Mouse (Mus musculus): ENCODE data around the gene Mrs2.

Mrs2 gene

DNA sequence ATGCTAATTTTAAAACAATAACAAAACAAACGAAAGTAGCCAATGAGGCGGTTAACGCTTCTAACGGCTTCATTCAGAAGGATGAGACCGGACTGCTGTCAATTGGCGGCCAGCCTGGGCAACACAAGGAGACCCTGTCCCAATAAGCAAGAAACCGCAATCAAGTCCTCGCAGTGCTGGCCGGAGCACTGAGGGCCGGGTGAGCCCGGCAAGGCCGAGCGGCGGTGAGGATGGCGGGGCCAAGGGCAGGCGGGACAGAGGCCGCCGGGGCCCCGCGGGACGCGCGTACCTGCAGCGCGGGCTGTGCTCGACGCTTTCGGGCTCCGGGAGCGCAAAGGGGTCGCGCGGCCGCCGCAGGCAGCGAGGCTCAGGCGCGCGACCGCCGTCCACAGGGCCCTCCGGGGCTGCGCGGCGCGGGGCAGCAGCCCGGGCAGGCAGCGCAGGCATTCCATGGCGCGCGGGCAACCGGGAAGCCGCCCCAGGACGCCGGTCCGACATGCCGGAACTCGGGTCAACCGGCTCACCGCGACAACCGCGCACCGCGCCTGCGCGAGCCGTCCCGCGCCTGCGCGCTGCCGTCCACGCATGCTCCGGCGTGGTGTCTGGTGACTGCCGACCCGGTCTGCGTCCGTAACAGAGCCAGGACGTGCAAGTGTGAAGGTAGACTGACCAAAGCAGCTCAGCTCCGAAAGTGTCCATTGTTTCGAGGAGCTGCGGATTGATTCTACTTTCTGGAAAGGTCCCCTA, at the start of gene Mrs2:
Mrs2 (minus strand) TSS at position 587 of the 747 bp plus-strand sequence.
- DNase-seq: peak; percentile 91

DNA sequence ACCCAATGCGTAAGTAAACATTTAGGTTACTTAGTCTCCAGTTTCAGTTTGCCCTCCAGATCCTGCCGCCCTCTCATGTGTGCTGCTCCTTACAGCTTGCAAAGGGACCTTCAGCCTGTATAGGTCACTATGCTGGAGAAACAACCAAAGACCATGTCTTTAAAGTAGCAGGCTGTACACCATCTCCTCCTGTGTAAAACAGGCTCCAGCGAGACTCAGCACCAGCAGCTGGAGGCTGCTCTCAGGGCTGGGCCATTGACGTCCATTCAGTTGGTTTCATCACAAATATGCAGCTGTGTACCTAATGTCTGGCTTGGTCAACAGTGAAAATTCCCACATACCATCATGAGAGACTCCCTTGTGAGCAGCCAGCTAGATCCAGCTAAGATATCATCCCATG, 49.6 kb upstream of the Mrs2 start:
- no peak for DNase-seq

DNA sequence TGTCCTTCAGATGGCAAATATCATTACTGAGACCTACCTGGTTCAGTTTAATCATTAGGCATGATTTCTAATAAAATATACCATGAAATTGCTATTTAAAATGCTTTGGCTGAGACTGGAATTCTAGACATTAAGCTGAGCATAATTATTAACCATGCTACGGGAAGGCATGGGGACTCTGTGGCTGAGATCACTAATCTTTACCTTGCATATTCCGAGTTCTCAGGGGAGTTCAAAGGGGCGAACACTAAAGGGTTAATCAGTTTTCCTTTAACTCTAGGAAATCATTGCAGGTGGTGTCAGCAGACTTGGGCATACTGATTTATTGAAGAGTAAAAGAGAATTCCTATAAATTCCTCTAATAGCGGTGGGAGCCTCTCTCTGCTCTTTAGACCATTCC, 47.0 kb upstream of the Mrs2 start:
- no peak for DNase-seq

DNA sequence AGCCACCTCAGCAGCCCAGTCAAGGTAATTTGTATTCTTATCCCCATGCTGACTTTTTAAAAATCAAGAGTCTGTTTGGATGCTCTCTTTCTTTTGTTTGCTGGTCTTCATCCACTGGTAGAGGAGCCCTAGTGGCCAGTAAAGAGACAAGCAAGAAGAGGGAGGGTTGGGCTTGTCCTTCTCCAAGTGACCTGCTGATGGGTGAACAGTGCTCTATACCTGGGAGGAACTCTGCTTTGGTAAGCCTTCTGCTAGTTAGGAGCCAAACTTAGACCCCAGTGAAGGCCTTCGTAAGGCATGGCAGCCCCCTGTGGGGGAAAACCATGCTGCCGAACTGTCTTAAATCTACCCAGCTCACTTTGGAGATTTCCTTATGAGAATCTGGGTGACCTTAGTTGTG, 46.5 kb upstream of the Mrs2 start:
- DNase-seq: no peak

DNA sequence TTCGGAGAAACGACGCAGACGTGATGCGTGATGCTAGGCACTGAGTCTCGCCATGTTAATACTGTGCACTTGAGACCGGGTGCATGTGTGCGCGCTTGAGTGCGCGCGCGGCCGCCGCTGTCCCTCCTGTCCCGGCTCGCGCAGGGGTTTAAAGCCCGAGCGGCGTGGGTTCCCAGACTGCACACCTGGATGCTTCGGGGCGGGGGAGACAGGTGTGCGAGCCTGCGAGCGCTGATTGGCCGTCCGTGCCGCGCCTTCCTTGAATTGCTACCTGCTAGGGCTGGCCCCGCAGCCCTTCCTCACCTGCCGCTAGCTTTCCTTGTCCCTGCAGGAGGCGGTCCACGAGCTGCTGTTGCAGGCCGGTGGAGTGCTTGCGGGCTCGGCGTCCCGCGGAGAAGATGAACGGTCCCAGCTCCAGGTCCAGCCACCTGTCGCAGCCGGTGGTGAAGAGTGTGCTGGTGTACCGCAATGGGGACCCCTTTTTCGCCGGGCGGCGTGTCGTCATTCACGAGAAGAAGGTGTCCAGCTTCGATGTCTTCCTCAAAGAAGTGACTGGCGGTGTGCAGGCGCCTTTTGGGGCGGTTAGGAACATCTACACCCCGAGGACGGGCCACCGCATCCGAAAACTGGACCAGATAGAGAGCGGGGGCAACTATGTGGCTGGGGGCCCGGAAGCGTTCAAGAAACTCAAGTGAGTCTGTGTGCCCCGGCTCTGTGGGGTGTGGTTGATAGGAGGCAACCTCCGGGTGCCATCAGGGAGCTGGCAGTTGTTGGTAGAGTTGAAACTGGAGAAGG, 35.9 kb upstream of the Mrs2 start, which contains the start of gene Dcdc2a:
Dcdc2a (plus strand) TSS at position 132 of the 795 bp plus-strand sequence.
- DNase-seq: peak; percentile 47

DNA sequence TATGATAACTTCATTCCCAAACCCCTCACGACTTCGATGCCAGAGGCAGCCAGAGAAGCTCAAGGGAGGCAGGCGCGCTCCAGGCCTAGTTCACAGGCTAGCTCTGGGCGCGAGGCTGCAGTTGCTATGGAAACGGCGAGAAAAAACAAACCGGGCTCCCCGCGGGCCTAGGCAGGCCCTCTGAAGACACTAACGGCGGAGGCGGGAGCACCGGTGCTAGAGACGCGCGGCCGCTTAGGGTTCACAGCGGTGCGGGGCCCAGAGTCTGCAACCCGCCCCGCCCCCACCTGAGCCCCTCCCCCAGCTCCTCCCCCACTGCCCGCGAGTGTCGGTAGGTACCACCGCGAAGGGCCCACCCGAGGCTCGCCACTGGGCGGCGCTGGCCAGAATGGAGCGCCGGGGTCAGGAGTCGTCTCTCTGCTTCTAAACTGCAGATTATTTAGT, 35.0 kb upstream of the Mrs2 start:
- DNase-seq: peak; percentile 87

DNA sequence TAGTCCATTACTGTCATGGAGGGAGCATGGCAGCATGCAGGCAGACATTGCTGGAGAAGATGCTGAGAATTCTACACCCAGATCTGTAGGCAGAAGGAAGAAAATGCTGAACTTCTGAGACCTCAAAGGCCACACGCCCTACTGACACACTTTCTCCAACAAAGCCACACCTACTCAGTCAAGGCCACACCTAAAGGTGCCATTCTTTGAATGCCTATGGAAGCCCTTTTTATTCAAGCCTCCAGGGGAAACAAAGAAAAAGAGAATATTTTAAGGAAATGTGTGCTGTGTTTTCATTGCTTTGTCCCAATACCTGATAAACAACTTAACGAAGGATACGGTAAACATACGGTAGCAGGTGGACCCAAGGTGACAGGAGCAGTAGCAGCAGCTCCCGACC, 32.5 kb upstream of the Mrs2 start:
- no peak for DNase-seq

DNA sequence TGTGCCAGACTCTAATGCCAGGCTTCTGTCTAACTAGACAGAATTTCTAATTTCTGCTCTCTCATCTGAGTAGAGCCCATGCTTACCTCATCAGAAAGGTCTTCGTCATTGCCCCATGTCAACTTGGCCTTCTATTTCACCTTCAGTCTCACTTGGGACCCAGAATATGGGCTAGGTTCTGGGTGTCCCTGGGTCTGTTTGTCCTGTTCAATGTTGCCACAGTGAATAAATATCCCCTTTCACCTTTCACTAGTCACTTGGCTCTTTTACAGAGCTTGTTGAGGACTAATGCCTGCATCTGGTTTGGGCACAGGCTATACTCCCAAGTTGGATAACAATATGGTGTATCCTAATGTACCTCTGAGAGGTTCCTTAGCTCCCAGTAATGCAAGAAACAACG, 19.3 kb upstream of the Mrs2 start:
- no peak for DNase-seq

DNA sequence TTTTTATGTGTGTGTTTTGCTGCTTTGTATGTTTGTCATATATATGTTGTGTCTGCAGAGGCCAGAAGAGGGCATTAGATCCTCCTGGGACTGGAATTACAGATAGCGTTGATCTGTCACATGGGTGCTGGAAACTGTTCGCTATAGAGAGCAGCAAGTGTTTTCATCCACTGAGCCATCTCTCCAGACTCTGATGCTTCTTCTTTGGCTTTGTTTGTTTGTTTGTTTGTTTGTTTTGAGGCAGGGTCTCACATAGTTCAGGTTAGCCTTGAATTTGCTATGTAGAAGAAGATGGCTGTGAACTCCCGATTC, 6.9 kb upstream of the Mrs2 start:
- no peak for DNase-seq

DNA sequence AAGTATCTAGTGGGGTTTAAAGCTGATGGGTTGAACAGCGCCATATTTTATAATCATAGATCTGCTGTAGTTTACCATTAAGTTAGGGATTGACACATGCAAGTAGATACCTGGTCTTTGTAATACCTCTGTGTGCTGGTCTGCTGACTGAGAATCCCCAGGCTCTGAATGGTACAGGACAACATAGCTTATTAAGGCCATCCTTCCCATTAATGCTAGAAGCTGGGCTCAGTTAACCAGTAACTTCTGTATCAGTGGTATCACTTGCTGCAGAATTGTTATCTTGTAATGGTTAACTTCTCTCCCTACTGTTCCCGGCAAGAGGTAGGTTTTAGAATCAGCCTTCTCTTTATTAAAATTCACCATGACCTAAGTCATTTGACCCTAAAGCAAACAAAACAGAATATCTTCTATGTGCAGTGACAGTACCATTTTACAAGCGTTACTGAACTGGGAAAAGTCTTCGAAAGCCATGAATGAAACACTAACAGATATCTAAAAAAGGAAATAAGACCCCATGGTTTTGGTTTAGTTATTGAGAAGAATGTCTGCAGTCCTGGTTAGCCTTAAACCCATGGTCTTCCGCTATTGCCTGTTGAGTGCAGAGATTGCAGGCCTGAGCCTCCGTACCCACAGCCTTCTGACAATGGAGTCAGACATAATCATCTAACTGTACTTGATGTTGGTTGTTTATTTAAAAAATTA, 6.4 kb upstream of the Mrs2 start:
- no peak for DNase-seq

DNA sequence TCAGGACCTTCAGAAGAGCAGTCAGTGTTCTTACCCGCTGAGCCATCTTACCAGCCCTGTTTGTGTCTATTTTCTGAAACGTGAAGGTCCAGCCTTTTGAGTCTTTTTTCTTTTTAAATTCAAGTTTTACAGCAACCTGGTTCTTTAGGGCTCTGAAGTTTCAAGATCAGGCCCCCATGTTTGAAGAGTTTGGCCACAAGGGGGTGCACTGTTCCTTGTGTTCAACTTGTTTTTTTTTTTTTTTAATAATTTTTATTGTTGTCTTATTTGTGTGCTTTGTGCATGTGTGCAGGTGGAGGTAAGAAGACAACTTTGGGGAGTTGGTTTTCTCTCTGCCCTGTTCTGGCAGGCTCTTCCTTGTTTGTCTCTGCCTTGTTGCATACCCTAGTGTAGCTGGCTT, 4.5 kb upstream of the Mrs2 start:
- DNase-seq: peak; percentile 71

DNA sequence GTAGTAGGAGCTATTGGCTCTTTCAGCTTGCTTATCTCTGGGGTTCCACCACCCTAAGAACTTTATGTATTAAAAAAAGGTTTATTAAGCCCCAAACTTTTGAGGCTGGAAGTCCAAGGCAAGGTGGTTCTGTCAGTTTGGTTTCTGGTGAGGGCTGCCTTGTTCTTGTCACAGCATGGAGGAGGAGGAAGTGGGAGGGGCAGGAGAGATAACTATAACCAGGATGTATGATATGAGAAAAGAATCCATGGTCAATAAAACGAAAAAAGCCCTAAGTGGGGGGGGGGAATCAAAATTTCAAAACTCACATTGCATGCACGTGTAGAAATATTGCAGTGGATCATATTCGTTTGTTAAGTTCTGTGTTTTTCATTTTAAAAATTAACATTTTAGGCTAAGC, 3.0 kb upstream of the Mrs2 start:
- no peak for DNase-seq

DNA sequence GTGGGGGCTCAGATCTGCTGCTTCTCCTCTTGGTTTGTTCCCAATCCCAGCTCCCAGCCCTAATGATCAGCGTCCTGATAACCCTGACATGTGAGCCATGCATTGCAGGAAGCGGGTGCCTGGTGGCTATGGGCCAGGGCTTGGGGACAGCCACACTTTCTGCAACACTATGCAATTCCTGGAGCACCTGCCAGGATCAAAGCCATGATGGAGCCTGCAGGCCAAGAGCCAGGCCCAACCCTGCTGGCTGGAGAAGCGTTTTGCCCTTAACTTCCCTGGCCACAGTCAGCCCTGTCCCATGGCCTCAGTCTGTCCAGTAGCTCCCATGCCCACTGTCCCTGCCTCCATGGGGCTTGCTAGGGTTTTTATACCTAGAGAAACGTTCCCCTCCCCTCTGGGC, 2.2 kb upstream of the Mrs2 start:
- DNase-seq: no peak

DNA sequence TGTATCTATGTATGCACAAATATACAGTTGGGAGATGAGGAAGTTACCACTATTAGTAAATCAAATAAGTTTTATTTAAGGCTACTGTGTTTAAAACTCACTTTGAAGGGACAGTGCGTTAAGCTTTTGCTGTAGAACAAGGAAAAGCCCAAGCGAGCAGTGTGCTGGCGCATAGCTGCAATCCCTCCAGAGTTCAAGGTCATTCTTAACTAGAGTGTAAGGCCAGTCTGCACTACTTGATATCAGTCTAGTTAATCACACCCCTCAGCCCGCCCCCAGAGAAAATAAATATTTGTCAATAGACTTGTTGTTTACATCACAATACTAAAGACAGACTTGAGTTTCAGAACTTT, 337 bp upstream of the Mrs2 start:
- DNase-seq: no peak

DNA sequence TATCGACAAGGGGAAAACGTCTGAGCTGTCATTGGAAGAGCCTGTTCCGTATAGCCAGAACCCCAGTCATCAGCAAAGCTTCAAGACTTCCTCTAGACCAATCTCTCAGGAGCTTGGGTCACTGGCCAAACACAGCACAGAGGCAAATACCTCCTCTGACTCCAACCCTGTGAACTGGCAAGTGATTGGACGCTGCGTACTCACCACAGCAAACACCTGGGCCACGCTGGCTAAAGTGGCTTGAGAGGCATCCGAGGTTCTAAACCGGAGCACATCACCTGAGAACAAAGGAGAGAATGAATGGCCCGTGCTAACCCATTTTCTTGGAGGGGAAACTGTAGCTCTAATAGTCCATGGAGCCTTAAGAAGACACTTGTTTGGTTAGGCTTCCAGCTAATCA, 1.9 kb downstream of the Mrs2 start:
- DNase-seq: no peak

DNA sequence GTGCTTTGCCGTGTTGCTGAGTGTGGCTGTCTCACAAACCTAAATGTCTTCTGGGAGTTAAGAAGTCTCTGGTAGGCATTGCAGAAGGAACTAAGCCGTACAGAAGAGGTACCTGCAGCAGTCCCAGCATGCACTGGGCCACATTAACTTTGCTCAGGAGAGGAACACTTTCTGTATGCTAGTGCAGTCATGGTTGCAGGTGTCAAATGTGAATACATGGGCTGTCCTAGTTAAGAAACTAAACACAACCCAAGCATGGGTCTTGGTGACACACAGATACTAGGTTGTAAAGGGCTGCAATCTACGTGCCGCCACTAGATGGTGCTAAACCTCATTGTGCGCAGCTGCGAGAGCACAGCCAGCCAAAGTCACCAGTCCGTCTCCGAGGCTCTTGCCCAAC, 13.1 kb downstream of the Mrs2 start:
- DNase-seq: no peak

DNA sequence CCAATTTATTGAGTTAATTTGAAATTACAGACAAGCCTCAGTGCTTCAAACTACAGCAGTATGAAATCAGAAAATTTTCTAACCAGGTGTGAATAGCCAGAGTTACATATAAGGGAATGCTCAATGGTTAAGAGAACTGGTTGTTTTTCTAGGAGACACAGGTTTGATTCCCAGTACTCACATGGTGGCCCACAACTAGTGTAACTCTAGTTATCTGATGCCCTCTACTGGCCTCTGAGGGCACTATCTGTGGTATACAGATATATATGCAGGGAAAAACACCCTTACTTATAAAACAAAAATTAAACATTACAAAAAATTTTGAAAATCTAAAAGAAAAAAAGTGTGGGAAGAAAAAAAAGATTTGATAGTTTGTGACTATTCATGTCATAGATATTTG, 17.2 kb downstream of the Mrs2 start:
- DNase-seq: no peak

DNA sequence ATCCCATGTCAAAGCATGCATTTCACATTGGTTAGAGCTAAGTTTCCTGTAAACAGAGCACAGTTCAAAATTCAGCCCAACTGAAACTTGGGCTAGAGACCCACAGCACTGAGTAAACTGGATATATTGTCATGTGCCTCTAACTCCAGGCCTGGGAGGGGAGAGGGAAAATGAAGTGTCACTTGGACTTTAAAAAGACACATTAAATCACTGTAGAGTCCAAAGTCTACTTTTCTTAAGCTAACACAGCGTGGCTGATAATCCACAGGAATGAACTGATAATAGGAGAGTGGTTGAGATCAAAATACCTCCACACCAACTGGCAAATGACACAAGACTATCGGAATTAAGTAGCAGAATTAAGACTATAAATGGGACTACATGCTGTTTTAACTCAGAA, 20.6 kb downstream of the Mrs2 start:
- DNase-seq: no peak

DNA sequence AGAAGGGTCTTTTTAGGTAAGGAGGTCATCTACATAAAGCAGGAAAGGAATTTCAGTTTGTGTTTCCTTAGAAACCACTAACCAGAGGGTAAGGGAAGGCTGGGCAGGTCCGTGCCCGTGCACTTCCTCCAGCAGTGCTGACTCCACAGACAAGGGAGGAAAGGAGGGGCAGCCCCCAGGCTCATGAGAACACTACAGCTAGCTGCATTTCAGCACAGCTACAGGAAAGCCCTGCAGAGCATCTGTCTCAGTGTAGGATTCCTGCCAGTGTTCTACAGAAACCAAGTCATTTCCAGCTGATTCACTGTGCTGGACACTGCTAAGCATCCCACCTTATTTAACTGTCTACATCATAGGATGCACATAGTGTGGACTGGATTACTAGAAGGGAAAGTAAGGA, 27.0 kb downstream of the Mrs2 start:
- DNase-seq: peak; percentile 24

DNA sequence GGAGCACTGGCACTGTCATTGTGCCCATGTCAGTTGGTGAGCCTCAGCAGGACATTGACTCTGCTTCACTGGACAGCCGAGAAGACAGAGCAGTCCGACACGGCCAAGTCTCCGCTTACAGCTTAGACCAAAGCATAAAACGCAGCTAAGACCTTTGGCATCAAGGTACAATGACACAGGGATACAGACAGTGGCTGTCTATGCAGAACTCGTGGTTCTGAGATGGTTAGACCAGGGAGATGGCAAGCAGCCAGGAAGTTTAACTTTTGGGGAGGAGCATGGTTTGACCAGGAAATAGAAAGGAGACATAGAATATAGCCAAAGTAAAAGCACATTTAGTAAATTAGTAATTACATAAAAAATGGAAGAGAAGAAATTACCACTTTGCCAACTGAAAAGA, 31.2 kb downstream of the Mrs2 start:
- DNase-seq: no peak

DNA sequence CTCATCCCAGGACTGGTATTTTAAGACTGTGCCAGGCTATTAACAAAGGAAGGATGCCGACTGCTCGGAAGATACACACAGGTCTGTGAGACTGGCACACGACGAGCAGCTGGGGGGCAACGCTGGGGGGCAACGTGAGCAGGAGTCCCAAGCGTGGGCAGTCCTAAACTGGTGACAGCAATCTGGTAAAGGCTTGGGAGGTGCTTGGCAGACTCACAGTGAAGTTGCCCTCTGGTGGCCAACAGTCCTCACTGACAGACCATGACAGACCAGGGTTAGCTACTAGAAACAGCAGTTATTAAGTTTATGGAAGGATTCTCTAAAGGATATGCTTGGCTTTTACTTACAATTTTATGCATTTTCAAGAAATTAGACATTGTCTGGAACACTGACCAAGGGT, 31.8 kb downstream of the Mrs2 start:
- DNase-seq: peak; percentile 70

DNA sequence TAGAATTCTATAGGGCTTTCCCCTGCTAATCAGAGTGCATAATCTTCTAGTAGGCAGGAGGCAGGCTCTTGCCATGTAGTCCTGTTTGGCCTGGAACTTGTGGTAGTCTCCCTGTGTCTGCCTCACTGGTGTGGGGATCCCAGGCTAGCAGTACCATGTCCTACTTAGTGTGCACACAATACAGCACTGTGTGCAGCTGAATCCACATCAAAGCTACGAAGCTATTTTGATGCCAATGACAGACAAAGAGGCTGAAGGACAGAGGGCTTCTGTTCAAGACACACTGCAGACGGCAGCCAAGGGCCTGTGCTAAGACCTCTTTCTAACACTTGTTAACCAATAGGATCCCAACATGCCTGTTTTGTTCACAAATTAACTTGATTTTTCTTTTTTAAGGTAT, 34.7 kb downstream of the Mrs2 start:
- no peak for DNase-seq

DNA sequence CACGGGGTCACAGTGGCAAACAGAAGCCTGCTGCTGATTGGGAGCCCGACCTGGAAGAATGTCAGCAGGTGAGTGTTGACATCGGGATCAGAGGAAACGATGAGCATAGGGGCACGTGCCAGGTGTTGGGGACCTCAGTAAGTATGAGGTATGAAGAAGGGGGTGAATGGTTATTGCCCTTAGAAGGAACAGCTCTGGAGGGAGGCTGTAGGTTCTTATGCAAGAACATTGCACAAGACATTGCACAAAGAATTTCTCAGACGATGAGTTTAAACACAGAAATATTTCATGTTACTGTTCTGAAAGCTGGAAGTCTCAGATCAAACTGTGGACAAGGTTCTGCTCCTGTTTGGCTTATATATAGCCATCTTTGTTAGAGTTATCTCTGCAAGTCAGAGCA, 39.1 kb downstream of the Mrs2 start:
- DNase-seq: no peak

DNA sequence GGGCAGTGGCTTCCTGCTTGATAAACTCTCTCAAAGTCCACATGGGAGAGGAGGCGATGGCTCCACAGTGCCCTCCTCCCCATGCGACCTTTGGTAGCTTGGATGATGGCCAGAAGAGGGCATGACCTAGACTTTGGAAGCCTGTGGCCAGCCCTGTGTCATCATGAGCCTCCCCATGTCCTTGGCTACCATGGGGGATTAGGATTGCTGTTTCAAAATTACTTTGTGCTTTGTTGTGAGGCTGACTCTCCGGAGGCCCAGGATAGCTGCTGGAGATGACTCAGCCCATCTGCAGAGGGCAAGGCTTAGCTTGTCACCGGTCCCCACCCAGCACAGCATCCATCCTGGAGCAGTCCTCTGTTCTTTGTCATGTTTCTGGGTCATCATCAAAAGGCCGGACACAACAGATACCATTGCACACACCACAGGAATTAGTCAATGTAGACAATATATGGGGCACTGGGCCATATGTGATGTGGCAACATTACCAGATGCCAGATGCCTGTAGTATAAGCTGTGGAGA, 42.3 kb downstream of the Mrs2 start:
- DNase-seq: no peak

Data from embryo, embryonic 11 days (tissue).